ENCODE assay signal across 19 mouse cellular contexts in genomic region chr2:29770162-29770561, GRCm38 (mm10). TPM values are rescaled to one million over a fixed set of nuclear protein-coding genes. Genes with fewer than 3 reads are reported as not detected.
DNase-seq lines count a peak whose midpoint lies in the region; ATAC-seq and TF ChIP-seq lines count a peak whose summit lies in the region.
"Had no signal": no experiment of that assay in that cellular context is flagged by ENCODE, and none has a peak within 500 bp of the region (broad histone marks: within the 10 kb centered on the region; RNA-seq: fewer than 3 reads in every experiment).

No protein-coding gene starts in this region.

- TF ChIP-seq CTCF in kidney, postnatal 0 days (IDR thresholded peaks at IDR 0.05; ENCODE audit: low read depth): peak; percentile 35; the same call in 1 of the 2 replicates
- TF ChIP-seq CTCF in bone marrow, adult 2 months (IDR thresholded peaks at IDR 0.05; ENCODE audit: control insufficient read depth, insufficient read depth, low read length): peak; percentile 39; the same call in 1 of the 2 replicates

- ATAC-seq in kidney, postnatal 0 days (replicated peaks; ENCODE audit: low FRiP score, low read depth): no peak
- ATAC-seq: forebrain, embryonic 16.5 days had no signal

- no peaks in the 10 kb centered on the region for H3K27me3 ChIP-seq in kidney, postnatal 0 days (ENCODE audit: insufficient read depth, low read length)
- H3K27me3 ChIP-seq: limb, embryonic 12.5 days had no signal

- H3K4me2 ChIP-seq in kidney, postnatal 0 days (ENCODE audit: low read length): no peak overlapping the region
- H3K4me2 ChIP-seq: limb, embryonic 12.5 days had no signal

- no peaks in the 10 kb centered on the region for H3K4me1 ChIP-seq in kidney, postnatal 0 days (replicated peaks; ENCODE audit: insufficient read depth, low read length)
- H3K4me1 ChIP-seq in bone marrow, adult 2 months (ENCODE audit: control insufficient read depth, insufficient read depth, low read length): peaks cover 7% of the 10 kb centered on the region; the same call in 1 of the 2 replicates
- H3K4me1 ChIP-seq: limb, embryonic 12.5 days had no signal

- no peak for TF ChIP-seq POLR2A in bone marrow, adult 2 months (IDR thresholded peaks at IDR 0.05; ENCODE audit: borderline replicate concordance, control insufficient read depth, low read depth, low read length)

- H3K9ac ChIP-seq in kidney, postnatal 0 days (ENCODE audit: low read depth, low read length): no peak overlapping the region
- H3K9ac ChIP-seq: limb, embryonic 12.5 days had no signal

- DNase-seq in kidney, postnatal 0 days (ENCODE audit: low spot score): no peak
- no peak for DNase-seq in kidney, postnatal 25 days
- DNase-seq in 416B (ENCODE audit: low read depth) (peak; percentile 29), A20 (ENCODE audit: low read depth, low spot score) (peak; percentile 39)
- DNase-seq in right cerebral cortex, postnatal 36 days (ENCODE audit: low spot score in 2 of 2): no peak
- DNase-seq in layer of hippocampus, postnatal 25 days (ENCODE audit: extremely low spot score in 1 of 2, low spot score in 1 of 2): no peak
- DNase-seq: adrenal gland, postnatal 36 days; cerebellum, postnatal 25 days; gastrocnemius, postnatal 10 days; lung, adult 18-20 months; midbrain, embryonic 14.5 days; right cerebral cortex, postnatal 14 days had no signal

- H3K9me3 ChIP-seq in kidney, postnatal 0 days (replicated peaks; ENCODE audit: low read length): no peaks in the 10 kb centered on the region
- H3K9me3 ChIP-seq: heart, embryonic 10.5 days had no signal

- H3K27ac ChIP-seq in kidney, postnatal 0 days: no peak overlapping the region
- no peak overlapping the region for H3K27ac ChIP-seq in bone marrow, adult 2 months (ENCODE audit: control insufficient read depth, insufficient read depth, low read depth, low read length, poor library complexity)
- H3K27ac ChIP-seq: heart, embryonic 10.5 days; limb, embryonic 12.5 days had no signal

- no peaks in the 10 kb centered on the region for H3K36me3 ChIP-seq in kidney, postnatal 0 days (ENCODE audit: insufficient read depth, low read length)

- H3K4me3 ChIP-seq in kidney, postnatal 0 days (replicated peaks; ENCODE audit: low read depth, low read length): no peak overlapping the region
- H3K4me3 ChIP-seq in bone marrow, adult 2 months (replicated peaks; ENCODE audit: control insufficient read depth, low read depth, low read length): no peak overlapping the region
- H3K4me3 ChIP-seq: heart, embryonic 10.5 days; limb, embryonic 12.5 days had no signal

RNA-seq across cellular contexts. Expression of gene Gm13547, which starts 11.1 kb away (rescaled TPM):
- polyA plus RNA-seq in kidney, postnatal 0 days (2015; fragmentation: Nextera tagmentation; extraction: Ambion mirVana): 0.41 TPM in 1 of 2 replicates, not detected in the other
- polyA plus RNA-seq in bone marrow, adult 2 months (2011; ENCODE audit: insufficient read depth, insufficient read length, low replicate concordance, missing spikeins): not detected in 2 replicates
- total RNA-seq in layer of hippocampus, postnatal 25 days (2021): not detected
- total RNA-seq: adrenal gland, postnatal 36 days; gastrocnemius, postnatal 10 days; heart, postnatal 25 days; megakaryocyte progenitor cell, adult 5-6 weeks had no signal
- polyA plus RNA-seq: embryonic facial prominence, embryonic 11.5 days; heart, embryonic 10.5 days; limb, embryonic 12.5 days; midbrain, embryonic 14.5 days had no signal

RNA-seq across cellular contexts. Expression of gene Coq4, which starts 17.1 kb away (rescaled TPM):
- 29.3 and 31.1 TPM in 2 replicates for polyA plus RNA-seq in kidney, postnatal 0 days (2015; fragmentation: Nextera tagmentation; extraction: Ambion mirVana)
- polyA plus RNA-seq in bone marrow, adult 2 months (2011; ENCODE audit: insufficient read depth, insufficient read length, low replicate concordance, missing spikeins): 6.9 and 11.9 TPM in 2 replicates
- total RNA-seq in layer of hippocampus, postnatal 25 days (2021): 10 to 100 TPM; 28.6 to 30.7 TPM

RNA-seq across cellular contexts. Expression of gene Trub2, which starts 18.1 kb away (rescaled TPM):
- 24.1 and 25.9 TPM in 2 replicates for polyA plus RNA-seq in kidney, postnatal 0 days (2015; fragmentation: Nextera tagmentation; extraction: Ambion mirVana)
- polyA plus RNA-seq in bone marrow, adult 2 months (2011; ENCODE audit: insufficient read depth, insufficient read length, low replicate concordance, missing spikeins): 17.8 and 20.9 TPM in 2 replicates
- 10 to 100 TPM; 46.3 to 46.8 TPM for total RNA-seq in layer of hippocampus, postnatal 25 days (2021)

RNA-seq across cellular contexts. Expression of gene Gm13420, which starts 18.7 kb away (rescaled TPM):
- 3.8 and 4.5 TPM in 2 replicates for polyA plus RNA-seq in kidney, postnatal 0 days (2015; fragmentation: Nextera tagmentation; extraction: Ambion mirVana)
- polyA plus RNA-seq in bone marrow, adult 2 months (2011; ENCODE audit: insufficient read depth, insufficient read length, low replicate concordance, missing spikeins): not detected in 2 replicates
- total RNA-seq in layer of hippocampus, postnatal 25 days (2021): 1 to 10 TPM in 1 of 2 experiments, under 1 TPM in 1; 0.91 to 1.2 TPM
- total RNA-seq: adrenal gland, postnatal 36 days; gastrocnemius, postnatal 10 days; heart, postnatal 25 days; megakaryocyte progenitor cell, adult 5-6 weeks had no signal
- polyA plus RNA-seq: forebrain, embryonic 16.5 days; limb, embryonic 12.5 days; midbrain, embryonic 14.5 days had no signal

RNA-seq across cellular contexts. Expression of gene Slc27a4, which starts 32.3 kb away (rescaled TPM):
- polyA plus RNA-seq in kidney, postnatal 0 days (2015; fragmentation: Nextera tagmentation; extraction: Ambion mirVana): 15.0 and 15.5 TPM in 2 replicates
- polyA plus RNA-seq in bone marrow, adult 2 months (2011; ENCODE audit: insufficient read depth, insufficient read length, low replicate concordance, missing spikeins): 9.7 and 30.6 TPM in 2 replicates
- total RNA-seq in layer of hippocampus, postnatal 25 days (2021): 10 to 100 TPM; 74.1 to 76.7 TPM

Comparison
In these comparisons a context has a peak if more than half of its experiments do, and no peak if none do; other contexts are left out.
1. DNase-seq: peak in 416B (single experiment) and A20 (single experiment); none in kidney, postnatal 0 days (single experiment), kidney, postnatal 25 days (0 of 2), right cerebral cortex, postnatal 36 days (0 of 2) and layer of hippocampus, postnatal 25 days (0 of 2).